Mouse (Mus musculus) erythroid progenitor cell, adult 5-6 weeks (primary cell): Measurements from ENCODE around the gene Esp18. TPM values are rescaled to one million over a fixed set of nuclear protein-coding genes. Genes with fewer than 3 reads are reported as not detected.

Source experiments
- ATAC-seq: replicated peaks from 2 replicates; pipeline ENCODE4 v1.8.0; 2016; ENCODE audit warnings: moderate number of reproducible peaks, mild to moderate bottlenecking, moderate TSS enrichment, inconsistent platforms; ENCODE audit not compliant: poor library complexity, low FRiP score, severe bottlenecking
- total RNA-seq, 2 experiments: library from RNA; stranded (forward) in 1 of 2; stranded (reverse) in 1 of 2; fragments of 150-400 nt in 1 of 2; fragments of 186-747, 209-891 nt in 1 of 2; gene quantifications; 2 replicates each; pipeline versions ENCODE4 v1.2.3 to v1.2.4; 2015 to 2017; ENCODE audit warnings: low replicate concordance in 2 of 2

Gene Esp18
- total RNA-seq (2015; ENCODE audit: low replicate concordance) (not detected in 2 replicates), total RNA-seq (2017; ENCODE audit: low replicate concordance) (not detected in 2 replicates)

DNA sequence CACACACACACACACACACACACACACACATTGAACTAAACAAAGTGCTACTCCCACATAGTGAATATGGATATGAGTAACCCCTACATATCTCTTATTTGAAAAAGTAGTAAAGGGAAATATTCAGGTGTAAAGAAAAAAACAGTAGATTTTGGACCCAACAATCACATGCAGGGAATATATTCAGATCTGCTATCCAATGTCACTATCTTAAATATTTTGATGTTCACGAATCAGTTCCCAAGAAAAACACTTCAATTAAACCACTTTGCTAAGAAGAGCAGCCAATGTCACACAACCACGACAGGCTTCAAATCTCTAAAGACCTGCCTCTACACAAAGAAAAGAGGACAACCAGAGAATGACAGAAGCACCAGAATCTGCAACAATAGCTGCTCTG lies at the start of gene Esp18:
Esp18 (plus strand) TSS at position 301 of the 400 bp plus-strand sequence.
- ATAC-seq, result no peak

GRCm38 (mm10) chr17:39363316-39363715 lies 42.8 kb upstream of the Esp18 start:
- ATAC-seq, result no peak

Other genes starting within 250 kb of the Esp18 start
- gene Esp16, start 129.8 kb downstream of the Esp18 start, total RNA-seq (2015; ENCODE audit: low replicate concordance), result not detected in 2 replicates
- not detected in 2 replicates for gene Esp16, start 129.8 kb downstream of the Esp18 start, total RNA-seq (2017; ENCODE audit: low replicate concordance)
- not detected in 2 replicates for gene Esp15, start 234.6 kb downstream of the Esp18 start, total RNA-seq (2015; ENCODE audit: low replicate concordance)
- not detected in 2 replicates for gene Esp15, start 234.6 kb downstream of the Esp18 start, total RNA-seq (2017; ENCODE audit: low replicate concordance)